Mouse (Mus musculus): ENCODE data around the gene Gm45337. TPM values are rescaled to one million over a fixed set of nuclear protein-coding genes. Genes with fewer than 3 reads are reported as not detected.
"Not testable (repeated sequence)": the region's sequence is repeated elsewhere in the genome, so short reads cannot be mapped to it uniquely, and the experiment has no call there.

The Gm45337 gene
- polyA plus RNA-seq (2014; fragmentation: Nextera tagmentation; extraction: Ambion mirVana) = not detected in 2 replicates

DNA sequence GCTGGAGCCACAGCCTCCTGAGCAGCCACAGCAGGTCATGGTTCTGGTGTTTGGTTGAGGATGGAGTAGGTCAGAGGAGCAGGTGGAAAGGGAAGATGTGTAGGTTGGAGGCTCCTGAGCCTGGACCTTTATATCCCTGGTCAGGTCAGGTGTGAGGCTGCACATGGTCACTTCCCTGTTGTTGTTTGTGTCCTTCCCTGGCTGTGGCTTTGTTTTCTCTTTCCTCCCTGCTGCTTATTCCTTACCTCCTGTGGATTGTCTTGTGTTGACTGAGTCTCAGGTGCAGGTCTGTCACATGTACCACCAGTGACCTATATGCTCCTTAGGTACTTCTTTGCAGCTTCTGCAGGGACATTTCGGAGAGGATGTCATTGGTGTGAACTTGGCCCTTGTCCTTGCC, at the start of gene Gm45337:
TSS of gene Gm45337 (minus strand) at position 101 of the 400 bp plus-strand sequence.
- H3K9me3 ChIP-seq (ENCODE audit: control insufficient read depth, low read depth, low read length) = no peaks in the 10 kb centered on the region
- no peaks in the 10 kb centered on the region for H3K4me1 ChIP-seq (ENCODE audit: control insufficient read depth, insufficient read depth, low read length)
- H3K27me3 ChIP-seq (ENCODE audit: control insufficient read depth, insufficient read depth, low read length) = no peaks in the 10 kb centered on the region
- no peaks in the 10 kb centered on the region for H3K36me3 ChIP-seq (ENCODE audit: control insufficient read depth, insufficient read depth, low read length)
- H3K4me2 ChIP-seq (replicated peaks; ENCODE audit: low read depth, low read length) = no peak within 1 kb of the TSS
- H3K4me3 ChIP-seq (ENCODE audit: low read depth, low read length) = no peak within 1 kb of the TSS
- ATAC-seq (ENCODE audit: insufficient number of reproducible peaks, insufficient read depth, low FRiP score, low read depth) = no peak
- H3K9ac ChIP-seq (replicated peaks; ENCODE audit: low read depth, low read length) = no peak within 1 kb of the TSS
- no peak within 1 kb of the TSS for H3K27ac ChIP-seq (ENCODE audit: low read length)
- 71% methylated on average over 1 of the region's 1 CpGs for WGBS

DNA sequence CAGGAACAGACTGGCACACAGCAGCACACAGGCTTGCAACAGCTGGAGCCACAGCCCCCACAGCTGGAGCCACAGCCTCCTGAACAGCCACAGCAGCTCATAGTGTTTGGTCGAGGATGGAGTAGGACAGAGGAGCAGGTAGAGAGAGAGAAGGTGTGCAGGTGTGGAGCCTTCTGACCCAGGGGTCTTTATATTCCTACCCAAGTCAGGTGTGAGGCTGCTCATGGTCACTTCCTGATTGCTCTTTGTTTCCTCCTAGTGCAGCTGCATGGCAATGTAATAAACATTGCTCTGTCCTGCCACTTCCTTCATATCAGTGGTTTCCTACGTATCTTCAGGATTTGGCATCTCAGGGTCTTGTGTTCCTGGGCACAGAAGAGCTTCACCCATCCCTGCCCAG, 45.9 kb upstream of the Gm45337 start, which contains the start of gene Gm10153:
TSS of gene Gm10153 (minus strand) at position 101 of the 400 bp plus-strand sequence.
- Histone ChIP-seq H3K9me3 (ENCODE audit: control insufficient read depth, low read depth, low read length) (peaks cover 2% of the 10 kb centered on the region; the same call in 1 of the 2 replicates), H3K4me3 (ENCODE audit: low read depth, low read length) (no peak within 1 kb of the TSS), H3K27ac (ENCODE audit: low read length) (no peak within 1 kb of the TSS), H3K4me2 (replicated peaks; ENCODE audit: low read depth, low read length) (no peak within 1 kb of the TSS), H3K36me3 (ENCODE audit: control insufficient read depth, insufficient read depth, low read length) (no peaks in the 10 kb centered on the region), H3K4me1 (ENCODE audit: control insufficient read depth, insufficient read depth, low read length) (no peaks in the 10 kb centered on the region), H3K27me3 (ENCODE audit: control insufficient read depth, insufficient read depth, low read length) (no peaks in the 10 kb centered on the region), H3K9ac (replicated peaks; ENCODE audit: low read depth, low read length) (no peak within 1 kb of the TSS)
- WGBS = 44% methylated on average over 2 of the region's 2 CpGs
- no peak for ATAC-seq (ENCODE audit: insufficient number of reproducible peaks, insufficient read depth, low FRiP score, low read depth)

DNA sequence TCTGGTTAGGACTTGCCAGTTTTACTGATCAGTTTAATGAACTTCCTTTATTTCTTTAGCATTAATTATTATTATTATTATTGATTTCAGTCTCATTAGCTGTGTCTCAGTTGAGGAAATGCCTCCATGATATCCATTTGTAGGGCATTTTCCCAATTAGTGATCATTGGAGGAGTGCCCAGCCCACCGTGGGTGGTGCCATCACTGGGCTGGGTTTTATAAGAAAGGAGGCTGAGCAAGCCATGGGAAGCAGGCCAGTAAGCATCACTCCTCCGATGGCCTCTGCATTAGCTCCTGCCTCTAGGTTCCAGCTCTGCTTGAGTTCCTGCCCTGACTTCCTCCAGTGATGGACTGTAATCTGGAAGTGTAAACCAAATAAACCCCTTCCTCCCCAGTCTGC, 43.7 kb upstream of the Gm45337 start:
- ATAC-seq (ENCODE audit: insufficient number of reproducible peaks, insufficient read depth, low FRiP score, low read depth) = no peak
- no peaks in the 10 kb centered on the region for H3K9me3 ChIP-seq (ENCODE audit: control insufficient read depth, low read depth, low read length)
- no peak overlapping the region for H3K4me3 ChIP-seq (ENCODE audit: low read depth, low read length)

DNA sequence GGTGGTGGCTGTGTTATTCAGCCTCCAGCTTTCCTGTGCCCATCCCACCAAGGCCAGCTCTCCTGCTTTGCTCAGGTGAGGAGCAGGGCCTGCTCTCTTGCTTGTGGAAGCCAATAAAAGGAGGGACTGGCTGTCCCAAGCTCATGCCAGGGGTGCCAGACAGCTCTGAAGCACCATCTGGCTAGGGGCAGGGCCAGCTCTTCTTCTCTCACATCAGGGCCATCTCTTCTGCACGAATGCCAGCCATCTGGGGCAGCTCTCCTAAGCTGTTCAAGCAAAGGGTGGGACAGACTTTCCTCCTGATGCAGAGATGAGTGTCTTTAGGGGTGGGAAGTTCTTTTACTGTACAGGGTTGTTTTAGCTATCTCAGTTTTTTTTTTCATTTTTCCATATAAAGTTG, 36.6 kb upstream of the Gm45337 start:
- ATAC-seq (ENCODE audit: insufficient number of reproducible peaks, insufficient read depth, low FRiP score, low read depth) = no peak
- Histone ChIP-seq H3K36me3 (ENCODE audit: control insufficient read depth, insufficient read depth, low read length) (no peaks in the 10 kb centered on the region), H3K27ac (ENCODE audit: low read length) (no peak overlapping the region), H3K4me2 (replicated peaks; ENCODE audit: low read depth, low read length) (no peak overlapping the region), H3K9me3 (ENCODE audit: control insufficient read depth, low read depth, low read length) (no peaks in the 10 kb centered on the region), H3K4me1 (ENCODE audit: control insufficient read depth, insufficient read depth, low read length) (no peaks in the 10 kb centered on the region), H3K27me3 (ENCODE audit: control insufficient read depth, insufficient read depth, low read length) (no peaks in the 10 kb centered on the region), H3K9ac (replicated peaks; ENCODE audit: low read depth, low read length) (no peak overlapping the region), H3K4me3 (ENCODE audit: low read depth, low read length) (no peak overlapping the region)
- 38% methylated on average over 1 of the region's 1 CpGs for WGBS

More for the DNA sequence above, 43.7 kb upstream of the Gm45337 start:
- Histone ChIP-seq H3K27me3 (ENCODE audit: control insufficient read depth, insufficient read depth, low read length) (no peaks in the 10 kb centered on the region), H3K27ac (ENCODE audit: low read length) (no peak overlapping the region), H3K4me2 (replicated peaks; ENCODE audit: low read depth, low read length) (no peak overlapping the region), H3K4me1 (ENCODE audit: control insufficient read depth, insufficient read depth, low read length) (no peaks in the 10 kb centered on the region), H3K36me3 (ENCODE audit: control insufficient read depth, insufficient read depth, low read length) (no peaks in the 10 kb centered on the region), H3K9ac (replicated peaks; ENCODE audit: low read depth, low read length) (no peak overlapping the region)
- WGBS = 73% methylated on average over 2 of the region's 2 CpGs

DNA sequence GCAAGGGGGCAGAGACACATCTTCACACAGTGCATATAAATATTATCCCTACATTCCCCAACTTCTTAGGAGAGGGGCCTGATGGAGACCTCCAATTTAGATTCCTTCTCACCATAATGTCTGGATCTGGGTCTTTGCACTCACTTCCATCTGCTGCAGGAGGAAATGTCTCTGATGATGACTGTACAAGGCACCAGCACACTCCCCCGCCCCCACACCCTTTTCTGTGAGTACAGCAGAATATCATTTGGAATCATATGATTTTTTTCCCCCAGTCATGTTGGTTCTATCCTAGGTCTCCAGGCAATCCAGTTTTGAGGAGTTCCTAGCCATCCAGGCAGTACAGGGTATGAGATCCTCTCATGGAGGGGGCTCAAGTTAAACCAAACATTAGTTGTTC, 34.3 kb upstream of the Gm45337 start:
- Histone ChIP-seq H3K4me1 (ENCODE audit: control insufficient read depth, insufficient read depth, low read length) (no peaks in the 10 kb centered on the region), H3K27me3 (ENCODE audit: control insufficient read depth, insufficient read depth, low read length) (no peaks in the 10 kb centered on the region), H3K9me3 (ENCODE audit: control insufficient read depth, low read depth, low read length) (no peaks in the 10 kb centered on the region), H3K36me3 (ENCODE audit: control insufficient read depth, insufficient read depth, low read length) (no peaks in the 10 kb centered on the region), H3K9ac (replicated peaks; ENCODE audit: low read depth, low read length) (no peak overlapping the region), H3K4me3 (ENCODE audit: low read depth, low read length) (no peak overlapping the region), H3K27ac (ENCODE audit: low read length) (no peak overlapping the region), H3K4me2 (replicated peaks; ENCODE audit: low read depth, low read length) (no peak overlapping the region)
- 81% methylated on average over 1 of the region's 1 CpGs for WGBS
- no peak for ATAC-seq (ENCODE audit: insufficient number of reproducible peaks, insufficient read depth, low FRiP score, low read depth)

DNA sequence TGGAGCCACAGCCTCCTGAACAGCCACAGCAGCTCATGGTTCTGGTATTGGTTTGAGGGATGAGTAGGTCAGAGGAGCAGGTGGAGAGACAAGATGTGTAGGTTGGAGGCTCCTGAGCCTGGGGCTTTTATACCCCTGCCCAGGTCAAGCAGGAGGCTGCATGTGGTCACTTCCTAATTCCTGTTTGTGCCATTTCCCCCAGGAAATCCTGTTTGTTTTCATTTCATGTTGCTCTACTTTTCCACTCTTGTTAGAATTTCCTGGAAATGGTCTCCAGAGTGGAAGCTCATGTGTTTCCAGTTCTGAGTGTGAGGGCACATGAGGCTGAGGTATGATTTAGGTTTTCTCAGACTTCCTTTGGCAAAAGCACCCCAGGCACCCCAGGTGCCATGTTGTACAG, 31.5 kb upstream of the Gm45337 start, which contains the start of gene Krtap5-2:
TSS of gene Krtap5-2 (minus strand) at position 101 of the 400 bp plus-strand sequence.
- not testable (repeated sequence) for H3K4me1 ChIP-seq (ENCODE audit: control insufficient read depth, insufficient read depth, low read length); H3K9ac ChIP-seq (replicated peaks; ENCODE audit: low read depth, low read length); H3K4me2 ChIP-seq (replicated peaks; ENCODE audit: low read depth, low read length); H3K27me3 ChIP-seq (ENCODE audit: control insufficient read depth, insufficient read depth, low read length); ATAC-seq (ENCODE audit: insufficient number of reproducible peaks, insufficient read depth, low FRiP score, low read depth); H3K36me3 ChIP-seq (ENCODE audit: control insufficient read depth, insufficient read depth, low read length); H3K27ac ChIP-seq (ENCODE audit: low read length); H3K4me3 ChIP-seq (ENCODE audit: low read depth, low read length); H3K9me3 ChIP-seq (ENCODE audit: control insufficient read depth, low read depth, low read length)

DNA sequence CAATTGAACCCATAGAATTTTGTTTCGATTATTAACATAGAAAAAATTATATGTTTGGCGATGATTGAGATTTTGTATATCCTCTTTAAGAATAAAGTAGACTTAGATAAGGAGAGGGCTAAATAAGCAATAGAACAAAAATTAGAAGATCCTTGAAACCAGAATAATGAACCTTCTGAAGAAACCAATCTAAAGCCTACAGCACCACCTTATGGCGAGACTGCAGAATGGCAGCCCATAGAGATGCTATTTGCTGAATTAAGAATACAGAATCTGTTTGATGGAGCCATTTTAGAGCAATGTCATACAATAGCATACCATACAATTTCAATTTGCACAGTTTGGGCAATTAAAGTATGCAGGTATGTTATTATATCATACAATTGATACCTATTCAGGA, 25.4 kb upstream of the Gm45337 start:
- WGBS = 47% methylated on average over 3 of the region's 3 CpGs
- no peaks in the 10 kb centered on the region for H3K4me1 ChIP-seq (ENCODE audit: control insufficient read depth, insufficient read depth, low read length)
- no peak overlapping the region for H3K4me3 ChIP-seq (ENCODE audit: low read depth, low read length)
- no peak overlapping the region for H3K9ac ChIP-seq (replicated peaks; ENCODE audit: low read depth, low read length)
- H3K4me2 ChIP-seq (replicated peaks; ENCODE audit: low read depth, low read length) = no peak overlapping the region
- H3K27ac ChIP-seq (ENCODE audit: low read length) = no peak overlapping the region
- H3K36me3 ChIP-seq (ENCODE audit: control insufficient read depth, insufficient read depth, low read length) = no peaks in the 10 kb centered on the region
- ATAC-seq (ENCODE audit: insufficient number of reproducible peaks, insufficient read depth, low FRiP score, low read depth) = no peak
- no peaks in the 10 kb centered on the region for H3K9me3 ChIP-seq (ENCODE audit: control insufficient read depth, low read depth, low read length)
- no peaks in the 10 kb centered on the region for H3K27me3 ChIP-seq (ENCODE audit: control insufficient read depth, insufficient read depth, low read length)

DNA sequence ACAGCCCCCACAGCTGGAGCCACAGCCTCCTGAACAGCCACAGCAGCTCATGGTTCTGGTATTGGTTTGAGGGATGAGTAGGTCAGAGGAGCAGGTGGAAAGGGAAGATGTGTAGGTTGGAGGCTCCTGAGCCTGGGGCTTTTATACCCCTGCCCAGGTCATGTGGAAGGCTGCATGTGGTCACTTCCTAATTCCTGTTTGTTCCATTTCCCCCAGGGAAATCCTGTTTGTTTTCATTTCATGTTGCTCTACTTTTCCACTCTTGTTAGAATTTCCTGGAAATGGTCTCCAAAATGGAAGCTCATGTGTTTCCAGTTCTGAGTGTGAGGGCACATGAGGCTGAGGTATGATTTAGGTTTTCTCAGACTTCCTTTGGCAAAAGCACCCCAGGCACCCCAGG, 21.2 kb upstream of the Gm45337 start, which contains the start of gene Gm4553:
TSS of gene Gm4553 (minus strand) at position 101 of the 400 bp plus-strand sequence.
- H3K27ac ChIP-seq (ENCODE audit: low read length); H3K27me3 ChIP-seq (ENCODE audit: control insufficient read depth, insufficient read depth, low read length); H3K4me2 ChIP-seq (replicated peaks; ENCODE audit: low read depth, low read length); ATAC-seq (ENCODE audit: insufficient number of reproducible peaks, insufficient read depth, low FRiP score, low read depth); H3K9ac ChIP-seq (replicated peaks; ENCODE audit: low read depth, low read length); H3K9me3 ChIP-seq (ENCODE audit: control insufficient read depth, low read depth, low read length); H3K4me3 ChIP-seq (ENCODE audit: low read depth, low read length); H3K4me1 ChIP-seq (ENCODE audit: control insufficient read depth, insufficient read depth, low read length); H3K36me3 ChIP-seq (ENCODE audit: control insufficient read depth, insufficient read depth, low read length): not testable (repeated sequence)

DNA sequence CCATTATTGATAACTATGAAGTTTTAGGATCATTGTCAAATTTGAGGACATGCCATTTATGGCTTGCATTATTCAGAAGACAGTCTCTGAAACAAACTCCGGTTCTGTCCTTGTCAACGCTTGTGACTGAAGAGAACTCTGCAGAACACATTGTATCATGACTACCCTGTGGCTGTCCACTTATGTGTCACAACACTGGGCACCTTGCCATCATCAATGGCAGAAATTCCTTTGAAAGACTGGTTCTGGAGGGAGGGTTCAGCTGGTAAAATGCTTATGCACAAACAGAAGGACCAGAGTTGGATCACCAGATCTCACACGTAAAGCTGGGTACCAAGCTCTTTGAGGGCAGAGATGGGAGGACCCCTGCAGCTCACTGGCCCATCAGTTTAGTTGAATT, 15.0 kb upstream of the Gm45337 start:
- H3K4me3 ChIP-seq (ENCODE audit: low read depth, low read length) = no peak overlapping the region
- H3K9ac ChIP-seq (replicated peaks; ENCODE audit: low read depth, low read length) = no peak overlapping the region
- WGBS = 95% methylated on average over 3 of the region's 3 CpGs
- H3K4me2 ChIP-seq (replicated peaks; ENCODE audit: low read depth, low read length) = no peak overlapping the region
- H3K27me3 ChIP-seq (ENCODE audit: control insufficient read depth, insufficient read depth, low read length) = no peaks in the 10 kb centered on the region
- no peaks in the 10 kb centered on the region for H3K36me3 ChIP-seq (ENCODE audit: control insufficient read depth, insufficient read depth, low read length)
- H3K27ac ChIP-seq (ENCODE audit: low read length) = no peak overlapping the region
- no peaks in the 10 kb centered on the region for H3K4me1 ChIP-seq (ENCODE audit: control insufficient read depth, insufficient read depth, low read length)
- no peak for ATAC-seq (ENCODE audit: insufficient number of reproducible peaks, insufficient read depth, low FRiP score, low read depth)
- no peaks in the 10 kb centered on the region for H3K9me3 ChIP-seq (ENCODE audit: control insufficient read depth, low read depth, low read length)
